Mouse (Mus musculus): ENCODE measurements around the gene Shisa2.
"Not testable (repeated sequence)": the region's sequence is repeated elsewhere in the genome, so short reads cannot be mapped to it uniquely, and the experiment has no call there.

- not testable (repeated sequence) for TF ChIP-seq POLR2A (IDR thresholded peaks at IDR 0.05; ENCODE audit: borderline replicate concordance, insufficient read depth, low read length); CTCF (IDR thresholded peaks at IDR 0.05; ENCODE audit: borderline replicate concordance, insufficient read depth, low read depth, low read length)
Measured at GRCm38 (mm10) chr14:59614149-59614548, 11.0 kb upstream of the Shisa2 start.

Data from cerebellum, adult 2 months (tissue).